In the genomic region with DNA sequence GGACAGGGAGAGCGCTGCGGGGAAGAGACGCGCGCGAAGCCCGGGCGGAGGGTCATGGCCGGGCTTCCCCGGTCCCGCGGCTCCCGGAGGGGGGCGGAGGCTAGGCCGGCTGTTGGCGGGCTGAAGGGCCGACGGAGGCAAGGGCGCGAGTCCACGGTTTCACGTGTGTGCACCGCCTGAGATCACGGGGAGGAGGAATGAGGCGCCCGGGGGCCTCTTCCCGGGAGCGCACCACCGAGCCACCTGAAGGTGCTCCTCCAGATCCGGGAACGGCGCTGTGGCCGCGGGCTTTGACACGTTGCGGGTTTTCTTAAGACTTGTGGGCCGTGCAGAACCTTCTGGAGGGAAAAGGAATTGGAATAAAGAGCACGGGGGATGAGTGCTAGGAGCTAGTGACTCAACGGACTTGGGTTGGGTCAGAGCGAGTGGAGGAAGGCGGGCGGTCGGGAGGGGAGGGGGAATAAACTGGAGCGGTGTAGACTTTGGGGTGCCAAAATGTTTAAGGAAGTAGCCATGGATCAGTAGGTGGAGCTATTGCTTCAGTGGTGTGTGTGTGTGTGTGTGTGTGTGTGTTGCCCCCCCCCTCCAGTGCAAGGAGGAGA, we compare ENCODE assay signal across 8 mouse cellular contexts. TPM values are rescaled to one million over a fixed set of nuclear protein-coding genes. Genes with fewer than 3 reads are reported as not detected.
DNase-seq lines count a peak whose midpoint lies in the region; TF ChIP-seq lines count a peak whose summit lies in the region.

No protein-coding gene starts in this region.

- H3K4me3 ChIP-seq in cortical plate, adult 2 months (ENCODE audit: insufficient read depth, low read length), result peak overlapping the region; percentile 99

- peak overlapping the region; percentile 60; the same call in 1 of the 2 replicates for H3K27ac ChIP-seq in cortical plate, adult 2 months (ENCODE audit: insufficient read depth, low read length)

- peaks cover 4% of the 10 kb centered on the region for H3K4me1 ChIP-seq in cortical plate, adult 2 months (ENCODE audit: control insufficient read depth, insufficient read depth, low read length)

- intact Hi-C loops in left cerebral cortex, postnatal 14 days (cut with DNase I), result loop anchor here (2.0 to 10.0 kb wide), 2 partner anchors 33 to 215 kb away; partner anchors contain the start of gene Usf3

- TF ChIP-seq CTCF in cortical plate, adult 2 months (IDR thresholded peaks at IDR 0.05; ENCODE audit: extremely low read depth, insufficient read depth, low read length), result peak; percentile 30; the same call in 1 of the 2 replicates

- TF ChIP-seq POLR2A in cortical plate, adult 2 months (IDR thresholded peaks at IDR 0.05; ENCODE audit: extremely low read depth, insufficient read depth, low read length), result no peak

- DNase-seq in adipocyte (ENCODE audit: low spot score), result peak; percentile 96
- DNase-seq in gastrocnemius, adult 8-10 months (ENCODE audit: low spot score in 2 of 2), result peak; percentile 71 to 78
- peak; percentile 87 for DNase-seq in induced T-regulatory cell, adult 2 months (ENCODE audit: low read depth)
- DNase-seq in left cerebral cortex, postnatal 14 days (ENCODE audit: low spot score in 2 of 2), result peak; percentile 70 to 85
- DNase-seq in mesoderm, embryonic 11.5 days (ENCODE audit: low read depth, low spot score), result peak; percentile 73
- DNase-seq in right cerebral cortex, postnatal 36 days (ENCODE audit: low spot score in 2 of 2), result peak; percentile 62 to 71
- peak; percentile 85 for DNase-seq in yolk sac, embryonic 10.5 days (ENCODE audit: low spot score)

RNA-seq across cellular contexts. Expression of gene Naa50, which starts 0.7 kb away (rescaled TPM):
- polyA plus RNA-seq in cortical plate, adult 2 months (2012; rRNA removed), result 23.8 and 23.9 TPM in 2 replicates
- total RNA-seq in gastrocnemius, adult 8-10 months (2022), result 100 to 1,000 TPM; 188 to 278 (median 246) TPM
- total RNA-seq in left cerebral cortex, postnatal 14 days (2021), result 10 to 100 TPM; 52.4 to 52.8 TPM

RNA-seq across cellular contexts. Expression of gene Atp6v1a, which starts 0.8 kb away (rescaled TPM):
- polyA plus RNA-seq in cortical plate, adult 2 months (2012; rRNA removed), result 214 and 223 TPM in 2 replicates
- total RNA-seq in gastrocnemius, adult 8-10 months (2022), result 10 to 100 TPM; 16.2 to 27.1 (median 22.1) TPM
- 100 to 1,000 TPM; 437 to 445 TPM for total RNA-seq in left cerebral cortex, postnatal 14 days (2021)

RNA-seq across cellular contexts. Expression of gene Usf3, which starts 32.8 kb away (rescaled TPM):
- 14.2 and 15.0 TPM in 2 replicates for polyA plus RNA-seq in cortical plate, adult 2 months (2012; rRNA removed)
- 10 to 100 TPM; 32.1 to 59.9 (median 42.4) TPM for total RNA-seq in gastrocnemius, adult 8-10 months (2022)
- 10 to 100 TPM; 36.4 to 38.1 TPM for total RNA-seq in left cerebral cortex, postnatal 14 days (2021)

Comparison
In these comparisons a context has a peak if more than half of its experiments do, and no peak if none do; other contexts are left out.
1. Peak in every context shown above with its lines: DNase-seq, H3K4me3 ChIP-seq and H3K27ac ChIP-seq.
2. RNA of gene Atp6v1a, which starts 0.8 kb away (total RNA-seq): 437 to 445 TPM in left cerebral cortex, postnatal 14 days; 16.2 to 27.1 TPM in gastrocnemius, adult 8-10 months; every median in the first group is over 10 times any median in the second.